In genomic region chr1:74248799-74249198, GRCm38 (mm10) we compare ENCODE assay signal across 8 mouse cellular contexts. TPM values are rescaled to one million over a fixed set of nuclear protein-coding genes. Genes with fewer than 3 reads are reported as not detected.
DNase-seq lines count a peak whose midpoint lies in the region; ATAC-seq lines count a peak whose summit lies in the region.

No protein-coding gene starts in this region.

- ATAC-seq in granulocyte monocyte progenitor cell, adult 5-6 weeks (replicated peaks; ENCODE audit: poor library complexity, severe bottlenecking): peak; percentile 97
- no peak for ATAC-seq in cerebellum, adult (ENCODE audit: insufficient number of reproducible peaks, low FRiP score, low TSS enrichment)

- DNase-seq in adrenal gland, adult 8-10 months: peak; percentile 23
- DNase-seq in adrenal gland, postnatal 25 days: no peak
- DNase-seq in kidney, adult 9 months: peak; percentile 73
- DNase-seq in lung, postnatal 25 days (ENCODE audit: low spot score): peak; percentile 82
- DNase-seq in thymus, postnatal 4 days: peak; percentile 47
- DNase-seq in layer of hippocampus, postnatal 10 days (ENCODE audit: low spot score in 2 of 2): no peak

RNA-seq across cellular contexts. Expression of gene Arpc2, which starts 12.9 kb away (rescaled TPM):
- 100 to 1,000 TPM; 171 to 184 (median 181) TPM for total RNA-seq in adrenal gland, adult 8-10 months (2022)
- 170 and 172 TPM in 2 replicates for total RNA-seq in adrenal gland, postnatal 25 days (2021)
- total RNA-seq in granulocyte monocyte progenitor cell, adult 5-6 weeks (2014; fragmentation: Nextera tagmentation): 573 and 588 TPM in 2 replicates
- 434 and 584 TPM in 2 replicates for total RNA-seq in granulocyte monocyte progenitor cell, adult 5-6 weeks (2017)
- 100 to 1,000 TPM; 324 to 330 TPM for total RNA-seq in layer of hippocampus, postnatal 10 days (2021)

RNA-seq across cellular contexts. Expression of gene Gpbar1, which starts 29.6 kb away (rescaled TPM):
- not detected for total RNA-seq in adrenal gland, adult 8-10 months (2022)
- not detected in 2 replicates for total RNA-seq in adrenal gland, postnatal 25 days (2021)
- not detected in 2 replicates for total RNA-seq in granulocyte monocyte progenitor cell, adult 5-6 weeks (2014; fragmentation: Nextera tagmentation)
- not detected in 2 replicates for total RNA-seq in granulocyte monocyte progenitor cell, adult 5-6 weeks (2017)
- not detected for total RNA-seq in layer of hippocampus, postnatal 10 days (2021)

RNA-seq across cellular contexts. Expression of gene Aamp, which starts 35.7 kb away (rescaled TPM):
- total RNA-seq in adrenal gland, adult 8-10 months (2022): 100 to 1,000 TPM; 174 to 226 (median 192) TPM
- total RNA-seq in adrenal gland, postnatal 25 days (2021): 157 and 183 TPM in 2 replicates
- total RNA-seq in granulocyte monocyte progenitor cell, adult 5-6 weeks (2014; fragmentation: Nextera tagmentation): 100 and 106 TPM in 2 replicates
- total RNA-seq in granulocyte monocyte progenitor cell, adult 5-6 weeks (2017): 98.8 and 140 TPM in 2 replicates
- 100 to 1,000 TPM; 141 to 158 TPM for total RNA-seq in layer of hippocampus, postnatal 10 days (2021)

RNA-seq across cellular contexts. Expression of gene Pnkd, which starts 35.9 kb away (rescaled TPM):
- total RNA-seq in adrenal gland, adult 8-10 months (2022): 10 to 100 TPM; 68.1 to 76.1 (median 74.6) TPM
- total RNA-seq in adrenal gland, postnatal 25 days (2021): 65.2 and 75.9 TPM in 2 replicates
- total RNA-seq in granulocyte monocyte progenitor cell, adult 5-6 weeks (2014; fragmentation: Nextera tagmentation): 28.7 and 49.8 TPM in 2 replicates
- total RNA-seq in granulocyte monocyte progenitor cell, adult 5-6 weeks (2017): 9.0 and 14.1 TPM in 2 replicates
- 100 to 1,000 TPM; 125 to 130 TPM for total RNA-seq in layer of hippocampus, postnatal 10 days (2021)

RNA-seq across cellular contexts. Expression of gene Cxcr1, which starts 54.4 kb away (rescaled TPM):
- total RNA-seq in adrenal gland, adult 8-10 months (2022): under 1 TPM in 1 of 4 experiments, not detected in 3; 0.27 TPM
- total RNA-seq in adrenal gland, postnatal 25 days (2021): not detected in 2 replicates
- total RNA-seq in granulocyte monocyte progenitor cell, adult 5-6 weeks (2014; fragmentation: Nextera tagmentation): not detected in 2 replicates
- total RNA-seq in granulocyte monocyte progenitor cell, adult 5-6 weeks (2017): not detected in 2 replicates
- not detected for total RNA-seq in layer of hippocampus, postnatal 10 days (2021)

Comparison
In these comparisons a context has a peak if more than half of its experiments do, and no peak if none do; other contexts are left out.
1. DNase-seq: peak in adrenal gland, adult 8-10 months (single experiment), kidney, adult 9 months (single experiment), lung, postnatal 25 days (single experiment) and thymus, postnatal 4 days (single experiment); none in adrenal gland, postnatal 25 days (single experiment) and layer of hippocampus, postnatal 10 days (0 of 2).